In the genomic region with DNA sequence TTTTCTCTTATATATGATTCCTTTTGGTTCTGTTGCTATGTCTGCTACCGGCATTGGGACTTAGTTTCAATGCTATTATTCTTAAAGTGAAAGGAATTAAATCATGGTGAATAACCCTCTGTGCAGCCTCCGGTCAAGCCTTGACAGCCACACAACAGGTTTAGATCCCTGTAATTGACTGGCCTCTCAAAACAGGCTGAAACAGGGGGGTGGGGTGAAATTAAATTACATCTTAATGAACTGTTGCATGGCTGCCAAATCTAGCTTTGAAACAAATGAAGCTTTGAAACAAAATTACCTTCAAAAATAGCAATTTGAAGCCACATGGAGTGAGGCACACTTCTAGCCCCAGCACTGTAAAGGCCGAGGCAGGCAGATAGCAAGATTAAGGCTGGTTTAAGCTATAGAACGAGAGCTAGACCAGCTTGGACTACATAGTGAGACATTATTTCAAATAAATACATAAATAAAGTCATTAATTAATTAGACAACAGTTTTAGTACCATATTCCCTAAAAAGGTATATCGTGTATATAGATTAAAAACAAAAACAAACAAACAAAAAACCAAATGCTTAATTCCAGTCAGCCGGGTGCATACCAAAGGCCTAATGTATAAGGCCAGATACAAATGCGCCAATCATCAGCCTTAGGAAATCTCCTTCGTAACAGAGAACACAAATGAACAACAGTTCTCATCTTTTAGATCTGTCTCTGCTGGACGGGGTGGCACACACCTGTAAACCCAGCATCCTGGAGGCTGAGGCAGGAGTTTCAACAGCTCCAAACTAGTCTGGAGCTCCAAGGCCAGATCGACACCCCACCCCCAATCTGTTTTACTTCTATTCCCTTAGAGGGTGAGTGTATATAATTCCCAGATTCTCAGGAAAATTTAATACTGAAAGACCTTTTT, we compare ENCODE assay signal across 8 mouse cellular contexts. TPM values are rescaled to one million over a fixed set of nuclear protein-coding genes. Genes with fewer than 3 reads are reported as not detected.
DNase-seq lines count a peak whose midpoint lies in the region; ATAC-seq and TF ChIP-seq lines count a peak whose summit lies in the region.

No protein-coding gene starts in this region.

- no peak for DNase-seq in kidney, adult 2 months
- no peak for DNase-seq in kidney, postnatal 14 days
- DNase-seq in embryo, embryonic 11 days: peak; percentile 43
- peak; percentile 32 for DNase-seq in hindbrain, postnatal 0 days (ENCODE audit: low spot score)
- DNase-seq in neural tube, embryonic 11.5 days (ENCODE audit: low spot score): no peak
- no peak for DNase-seq in adrenal gland, postnatal 4 days (ENCODE audit: low spot score in 2 of 2)
- DNase-seq in kidney, adult 9 months: no peak
- DNase-seq in gastrocnemius, postnatal 14 days: no peak

- no peaks in the 10 kb centered on the region for H3K9me3 ChIP-seq in hindbrain, postnatal 0 days (ENCODE audit: low read length)
- H3K9me3 ChIP-seq in neural tube, embryonic 11.5 days (ENCODE audit: control insufficient read depth, low read length): no peaks in the 10 kb centered on the region

- intact Hi-C loops in gastrocnemius, postnatal 14 days (cut with DNase I; ENCODE audit: low total_unique reads): no loop called here

- no peaks in the 10 kb centered on the region for H3K27me3 ChIP-seq in kidney, adult 2 months (replicated peaks; ENCODE audit: control insufficient read depth, insufficient read depth, low read length)
- no peaks in the 10 kb centered on the region for H3K27me3 ChIP-seq in hindbrain, postnatal 0 days (ENCODE audit: insufficient read depth, low read length)
- H3K27me3 ChIP-seq in neural tube, embryonic 11.5 days (ENCODE audit: control insufficient read depth, insufficient read depth, low read length): peaks cover 9% of the 10 kb centered on the region

- H3K36me3 ChIP-seq in kidney, adult 2 months (ENCODE audit: control insufficient read depth, insufficient read depth, low read length): no peaks in the 10 kb centered on the region
- H3K36me3 ChIP-seq in hindbrain, postnatal 0 days (ENCODE audit: insufficient read depth, low read length): peaks cover 7% of the 10 kb centered on the region; the same call in 1 of the 2 replicates
- H3K36me3 ChIP-seq in neural tube, embryonic 11.5 days (ENCODE audit: control insufficient read depth, insufficient read depth, low read length): peaks cover 2% of the 10 kb centered on the region; the same call in 1 of the 2 replicates

- no peak for TF ChIP-seq CTCF in kidney, adult 2 months (conservative IDR thresholded peaks at IDR 0.05; ENCODE audit: insufficient read depth, insufficient read length, low read depth, low read length)
- no peak for TF ChIP-seq CTCF in hindbrain, postnatal 0 days (IDR thresholded peaks at IDR 0.05; ENCODE audit: low read depth)

- WGBS in kidney, adult 2 months: 57% methylated on average over 10 of the region's 10 CpGs
- WGBS in hindbrain, postnatal 0 days: 12% methylated on average over 10 of the region's 10 CpGs
- WGBS in neural tube, embryonic 11.5 days: 28% methylated on average over 10 of the region's 10 CpGs

- TF ChIP-seq POLR2A in kidney, adult 2 months (IDR thresholded peaks at IDR 0.05; ENCODE audit: low read depth, low read length): no peak

- H3K27ac ChIP-seq in kidney, adult 2 months (ENCODE audit: insufficient read depth, low read depth, low read length): no peak overlapping the region
- H3K27ac ChIP-seq in hindbrain, postnatal 0 days: peak overlapping the region; percentile 93
- no peak overlapping the region for H3K27ac ChIP-seq in neural tube, embryonic 11.5 days (ENCODE audit: low read depth, low read length)

- H3K9ac ChIP-seq in hindbrain, postnatal 0 days (replicated peaks; ENCODE audit: low read length): peak overlapping the region; percentile 68
- H3K9ac ChIP-seq in neural tube, embryonic 11.5 days (ENCODE audit: low read length): peak overlapping the region; percentile 78

- H3K4me1 ChIP-seq in kidney, adult 2 months (ENCODE audit: control insufficient read depth, insufficient read depth, low read length): no peaks in the 10 kb centered on the region
- H3K4me1 ChIP-seq in hindbrain, postnatal 0 days (ENCODE audit: insufficient read depth, low read length): peaks cover 12% of the 10 kb centered on the region; the same call in 1 of the 2 replicates
- H3K4me1 ChIP-seq in neural tube, embryonic 11.5 days (ENCODE audit: control insufficient read depth, insufficient read depth, low read length): peaks cover 8% of the 10 kb centered on the region; the same call in 1 of the 2 replicates

- ATAC-seq in hindbrain, postnatal 0 days: 0 out of 2 replicates have a peak, but pooled peaks have one; percentile 18
- ATAC-seq in neural tube, embryonic 11.5 days (ENCODE audit: insufficient read depth, low FRiP score, low TSS enrichment): no peak

- peak overlapping the region; percentile 9 for H3K4me3 ChIP-seq in kidney, adult 2 months (ENCODE audit: insufficient read depth, low read depth, low read length)
- peak overlapping the region; percentile 59 for H3K4me3 ChIP-seq in hindbrain, postnatal 0 days (ENCODE audit: low read length)
- H3K4me3 ChIP-seq in neural tube, embryonic 11.5 days (ENCODE audit: low read depth, low read length): peak overlapping the region; percentile 54

- peak overlapping the region; percentile 74 for H3K4me2 ChIP-seq in hindbrain, postnatal 0 days (ENCODE audit: low read depth, low read length)
- H3K4me2 ChIP-seq in neural tube, embryonic 11.5 days (ENCODE audit: low read depth): peak overlapping the region; percentile 64

RNA-seq across cellular contexts. Expression of a gene that starts 1.0 kb away (rescaled TPM):
- polyA plus RNA-seq in kidney, adult 2 months (2012; rRNA removed): 0.53 and 0.66 TPM in 2 replicates
- total RNA-seq in hindbrain, postnatal 0 days (2014; rRNA removed): 15.5 and 16.7 TPM in 2 replicates
- 7.8 and 8.5 TPM in 2 replicates for polyA plus RNA-seq in hindbrain, postnatal 0 days (2015; fragmentation: Nextera tagmentation; extraction: Ambion mirVana)
- 11.3 and 11.7 TPM in 2 replicates for polyA plus RNA-seq in neural tube, embryonic 11.5 days (2014; fragmentation: Nextera tagmentation; extraction: Ambion mirVana)
- total RNA-seq in adrenal gland, postnatal 4 days (2021): 10 to 100 TPM; 10.9 to 11.0 TPM
- 1 to 10 TPM; 7.1 to 7.5 TPM for total RNA-seq in gastrocnemius, postnatal 14 days (2021)

RNA-seq across cellular contexts. Expression of a gene that starts 22.8 kb away (rescaled TPM):
- 0.66 and 0.68 TPM in 2 replicates for polyA plus RNA-seq in kidney, adult 2 months (2012; rRNA removed)
- total RNA-seq in hindbrain, postnatal 0 days (2014; rRNA removed): 7.4 and 8.2 TPM in 2 replicates
- 9.9 and 10.8 TPM in 2 replicates for polyA plus RNA-seq in hindbrain, postnatal 0 days (2015; fragmentation: Nextera tagmentation; extraction: Ambion mirVana)
- polyA plus RNA-seq in neural tube, embryonic 11.5 days (2014; fragmentation: Nextera tagmentation; extraction: Ambion mirVana): 12.9 and 13.7 TPM in 2 replicates
- total RNA-seq in adrenal gland, postnatal 4 days (2021): 1 to 10 TPM; 5.5 to 6.7 TPM
- 1 to 10 TPM; 1.1 to 1.7 TPM for total RNA-seq in gastrocnemius, postnatal 14 days (2021)

RNA-seq across cellular contexts. Expression of a gene that starts 58.9 kb away (rescaled TPM):
- polyA plus RNA-seq in kidney, adult 2 months (2012; rRNA removed): 3.6 and 4.8 TPM in 2 replicates
- total RNA-seq in hindbrain, postnatal 0 days (2014; rRNA removed): 11.4 and 16.8 TPM in 2 replicates
- polyA plus RNA-seq in hindbrain, postnatal 0 days (2015; fragmentation: Nextera tagmentation; extraction: Ambion mirVana): 12.6 and 13.7 TPM in 2 replicates
- polyA plus RNA-seq in neural tube, embryonic 11.5 days (2014; fragmentation: Nextera tagmentation; extraction: Ambion mirVana): 43.9 and 50.0 TPM in 2 replicates
- total RNA-seq in adrenal gland, postnatal 4 days (2021): 10 to 100 TPM; 33.1 to 35.9 TPM
- 10 to 100 TPM; 23.2 to 24.7 TPM for total RNA-seq in gastrocnemius, postnatal 14 days (2021)

Comparison
In these comparisons a context has a peak if more than half of its experiments do, and no peak if none do; other contexts are left out.
1. DNase-seq: peak in embryo, embryonic 11 days (single experiment) and hindbrain, postnatal 0 days (single experiment); none in kidney, adult 2 months (single experiment), kidney, postnatal 14 days (single experiment), neural tube, embryonic 11.5 days (single experiment), adrenal gland, postnatal 4 days (0 of 2), kidney, adult 9 months (single experiment) and gastrocnemius, postnatal 14 days (single experiment).
2. H3K4me3 ChIP-seq: peak in every context shown above with its lines; median percentile 59 in hindbrain, postnatal 0 days; 54 in neural tube, embryonic 11.5 days; 9 in kidney, adult 2 months.